Mouse (Mus musculus) monocyte, adult 5-6 weeks (primary cell): ENCODE results near the gene Tubgcp2. TPM values are rescaled to one million over a fixed set of nuclear protein-coding genes. Genes with fewer than 3 reads are reported as not detected.
A peak's percentile ranks its signal among the peaks of the same experiment; 100 is the strongest.

Experiments
- ATAC-seq: fragments of 153-309, 156-312 bp; replicated peaks from 2 replicates; pipeline ENCODE4 v1.8.0; 2017; ENCODE audit warnings: mild to moderate bottlenecking; ENCODE audit not compliant: low TSS enrichment, insufficient number of reproducible peaks, severe bottlenecking, poor library complexity, low FRiP score
- total RNA-seq: library from RNA; stranded (forward); fragments of 200-1000, 200-491, 200-594 nt; gene quantifications from 3 replicates; pipeline ENCODE4 v1.2.3, GENCODE M21; 2017

Tubgcp2 gene
- total RNA-seq = 16.3 to 28.9 TPM (median 26.9 TPM) in 3 replicates

DNA sequence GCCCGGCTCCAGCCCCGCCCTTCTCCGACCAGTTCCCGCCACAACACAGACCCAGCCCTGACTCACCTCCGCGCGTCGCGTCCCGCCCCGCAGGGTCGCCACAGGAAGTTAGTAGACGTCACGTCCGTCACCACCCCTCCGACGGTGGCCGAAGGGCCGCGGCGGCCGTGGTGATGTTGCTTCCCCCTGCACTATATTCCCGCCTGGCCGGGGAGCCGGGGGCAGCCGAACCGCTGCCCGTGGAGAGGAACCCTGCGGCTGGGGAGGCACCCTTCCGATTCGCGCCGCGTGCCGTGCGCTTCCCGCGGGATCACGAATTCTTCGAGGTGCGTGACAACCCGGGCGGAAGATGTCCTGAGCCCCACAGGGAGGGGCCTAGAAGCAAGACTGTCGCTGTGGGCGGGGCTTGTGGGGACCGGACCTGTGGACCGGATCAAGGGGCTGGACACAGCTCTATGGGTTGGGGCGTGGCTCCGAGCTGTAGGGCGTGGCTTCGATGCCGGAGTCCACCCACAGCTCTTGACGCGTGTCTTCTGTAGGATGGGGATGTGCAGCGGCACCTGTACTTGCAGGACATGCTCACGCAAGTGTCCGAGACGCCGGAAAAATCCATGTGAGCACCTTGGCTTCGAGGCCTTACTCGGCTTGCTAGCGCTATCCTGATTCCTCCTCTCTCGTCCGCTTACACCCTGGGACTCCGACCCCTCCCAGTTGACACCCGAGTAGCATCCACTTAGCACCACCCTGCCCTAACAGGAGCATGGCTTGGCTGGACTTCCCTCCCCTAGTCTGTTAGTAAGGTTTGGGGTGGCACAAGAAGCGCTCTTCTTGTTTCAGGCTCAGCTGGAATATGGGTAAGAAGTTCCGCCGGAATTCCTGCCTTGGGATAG lies at the start of gene Tubgcp2, which contains the start of gene Zfp511:
TSS of gene Tubgcp2 (minus strand) at position 389 of the 890 bp plus-strand sequence.
TSS of gene Zfp511 (plus strand) at position 111 of the 890 bp plus-strand sequence.
- peak; percentile 94 for ATAC-seq

DNA sequence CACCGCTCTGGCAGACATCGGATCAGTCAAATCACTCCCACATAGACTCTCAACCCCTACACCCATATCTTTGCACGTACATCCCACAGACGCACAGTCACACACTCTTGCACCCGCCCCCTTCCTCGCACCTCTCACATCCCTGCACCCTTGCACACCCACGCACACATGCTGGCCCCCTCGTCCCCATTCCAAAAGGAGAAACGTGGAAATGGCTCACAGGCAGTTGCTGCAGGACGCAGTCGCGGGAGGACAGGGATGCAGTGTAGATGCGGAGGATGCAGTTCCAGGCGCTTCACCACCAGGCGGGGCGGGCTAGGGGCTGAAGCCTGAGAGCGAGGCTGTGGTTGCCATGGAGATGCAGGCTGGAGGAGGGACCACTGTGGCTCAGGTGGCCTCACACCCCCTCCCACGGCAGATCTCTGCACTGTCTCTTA lies 45.8 kb upstream of the Tubgcp2 start, which contains the start of gene Caly:
TSS of gene Caly (minus strand) at position 307 of the 437 bp plus-strand sequence.
- no peak for ATAC-seq

DNA sequence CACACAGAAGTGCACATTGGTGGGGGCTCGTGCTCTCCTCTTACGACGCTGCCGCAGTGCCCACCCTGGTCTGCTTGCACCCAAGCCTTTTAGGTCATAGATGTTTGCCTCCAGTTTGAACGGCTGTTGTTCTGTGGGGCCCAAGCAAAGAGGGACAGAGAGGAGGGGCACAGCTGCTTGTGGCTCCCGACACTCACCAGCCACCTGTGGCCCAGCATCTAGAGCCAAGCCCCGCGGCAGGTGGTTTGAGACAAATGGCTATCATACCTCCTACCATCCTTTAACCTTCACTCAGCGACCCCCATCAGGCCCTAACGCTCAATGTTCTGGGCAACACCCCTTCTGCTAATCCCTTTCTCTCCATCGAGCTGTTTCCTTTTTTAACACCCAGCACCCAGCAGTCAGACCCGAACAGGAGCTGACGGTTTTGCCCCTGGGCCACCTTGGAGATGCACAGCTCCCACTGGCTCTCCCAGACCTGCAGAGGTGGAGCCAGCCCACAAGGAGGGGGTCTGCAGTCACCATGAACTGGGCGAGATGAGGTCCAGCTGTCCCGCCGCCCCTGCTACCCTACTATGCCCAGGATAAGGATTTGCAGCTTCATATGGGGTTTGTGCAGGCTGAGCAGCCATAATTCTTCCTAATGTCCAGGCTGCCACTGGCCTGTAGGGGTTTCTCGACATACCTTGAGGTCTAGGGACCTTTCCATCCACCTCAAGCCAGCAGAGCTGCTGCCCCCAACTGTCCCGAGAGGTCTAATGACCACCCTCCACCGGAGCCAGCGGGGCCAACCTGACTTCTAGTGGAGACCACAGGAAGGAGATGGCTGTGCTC lies 45.2 kb upstream of the Tubgcp2 start:
- no peak for ATAC-seq

DNA sequence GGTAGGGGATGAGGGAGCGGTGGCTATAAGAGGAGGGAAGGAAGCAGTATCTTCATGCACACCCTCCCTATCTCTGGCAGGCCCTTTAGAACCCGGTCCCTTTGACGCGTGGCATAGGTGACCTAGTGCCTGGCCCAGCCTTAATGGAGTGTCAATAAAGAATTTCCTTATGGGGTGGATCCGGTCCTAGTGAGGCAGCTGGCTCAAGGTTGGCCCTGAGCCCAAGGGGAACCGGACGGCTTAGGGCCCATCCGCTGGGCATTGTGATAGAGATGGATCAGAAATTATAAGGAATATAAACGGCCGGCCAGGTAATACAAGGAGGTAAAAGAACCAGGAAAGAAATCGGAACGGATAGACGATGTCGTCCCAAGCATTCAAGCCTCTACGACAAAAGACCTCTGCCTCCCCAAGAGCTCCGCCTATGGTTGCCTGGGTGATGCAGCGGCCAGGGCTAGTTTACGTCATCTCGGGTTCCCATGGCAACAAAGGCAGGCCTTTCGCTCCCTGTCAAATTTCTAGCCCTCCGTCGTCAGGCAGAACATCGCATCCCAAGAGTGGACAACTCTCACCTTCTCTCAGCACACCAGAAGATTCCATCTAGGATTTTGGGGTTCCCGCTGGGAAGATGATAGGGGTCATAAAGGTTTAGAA lies 44.2 kb upstream of the Tubgcp2 start:
- ATAC-seq = no peak

DNA sequence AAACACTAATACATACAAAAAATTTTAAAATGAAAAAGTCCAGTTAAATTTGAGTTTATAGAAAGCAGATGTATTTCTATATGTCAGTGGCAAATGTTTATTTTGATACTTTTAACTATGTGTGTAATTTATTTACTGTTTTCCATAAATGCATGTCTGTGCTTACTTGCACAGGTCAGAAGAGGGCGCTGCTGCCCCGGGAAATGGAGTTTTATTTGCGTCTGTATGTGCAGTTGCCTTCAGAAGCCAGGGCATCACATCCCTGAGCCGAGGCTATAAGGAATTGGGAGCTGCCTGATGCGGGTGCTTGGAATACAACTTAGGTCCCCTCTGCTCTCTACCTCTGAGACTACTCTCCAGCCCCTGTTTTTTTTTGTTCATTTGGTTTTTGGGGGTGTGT lies 42.2 kb upstream of the Tubgcp2 start:
- 0 out of 2 replicates have a peak, but pooled peaks have one; percentile 41 for ATAC-seq

DNA sequence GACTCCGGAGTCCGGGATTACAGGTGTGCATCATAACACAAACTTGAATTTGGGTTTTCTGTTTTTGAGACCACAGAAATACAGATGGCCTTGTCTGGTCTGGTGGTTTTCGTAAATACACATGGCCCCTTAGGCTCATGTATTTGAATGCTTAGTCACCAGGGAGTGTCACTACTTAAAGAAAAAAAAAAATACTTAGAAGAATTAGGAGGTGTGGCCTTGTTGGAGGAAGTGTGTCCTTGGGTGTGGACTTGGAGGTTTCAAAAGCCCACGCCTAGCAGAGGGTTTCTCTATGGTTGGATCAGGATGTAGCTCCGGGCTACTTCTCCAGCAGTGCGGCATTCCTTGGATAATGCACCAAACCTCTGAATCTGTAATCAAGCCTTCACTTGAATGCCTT lies 41.2 kb upstream of the Tubgcp2 start:
- peak; percentile 51 for ATAC-seq

DNA sequence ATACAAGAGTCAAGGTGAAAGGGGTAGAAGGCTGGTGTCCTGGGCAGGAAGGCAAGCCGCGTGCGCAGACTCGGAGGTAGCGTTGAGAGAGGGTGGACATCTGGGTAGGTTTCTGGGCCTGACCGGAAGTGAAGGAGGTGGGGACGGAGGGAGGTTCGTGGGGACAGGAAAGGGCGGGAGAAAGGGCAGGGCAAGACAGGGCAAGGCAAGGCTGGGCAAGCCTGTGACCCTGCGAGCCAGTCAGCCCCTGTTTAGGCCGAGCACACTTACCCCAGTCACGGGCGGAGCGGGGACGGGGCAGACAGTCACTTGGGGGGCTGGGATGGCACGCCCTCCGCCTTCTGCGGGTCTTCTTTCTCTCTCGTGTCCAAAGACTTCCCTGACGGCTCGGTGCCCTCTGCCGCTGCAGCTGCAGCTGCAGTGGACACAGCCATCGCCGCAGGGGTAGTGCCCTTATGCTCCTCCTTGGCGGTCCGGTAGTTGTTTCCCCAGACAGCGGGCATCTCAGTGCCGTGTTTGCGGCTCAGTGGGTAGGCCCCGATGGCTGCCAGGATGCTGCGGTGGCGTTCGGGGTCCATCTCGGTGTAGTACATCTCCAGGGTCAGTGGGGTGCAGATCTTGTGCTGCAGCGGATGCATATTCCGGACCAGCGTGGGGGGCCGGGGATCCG lies 33.7 kb upstream of the Tubgcp2 start:
- peak; percentile 57 for ATAC-seq

DNA sequence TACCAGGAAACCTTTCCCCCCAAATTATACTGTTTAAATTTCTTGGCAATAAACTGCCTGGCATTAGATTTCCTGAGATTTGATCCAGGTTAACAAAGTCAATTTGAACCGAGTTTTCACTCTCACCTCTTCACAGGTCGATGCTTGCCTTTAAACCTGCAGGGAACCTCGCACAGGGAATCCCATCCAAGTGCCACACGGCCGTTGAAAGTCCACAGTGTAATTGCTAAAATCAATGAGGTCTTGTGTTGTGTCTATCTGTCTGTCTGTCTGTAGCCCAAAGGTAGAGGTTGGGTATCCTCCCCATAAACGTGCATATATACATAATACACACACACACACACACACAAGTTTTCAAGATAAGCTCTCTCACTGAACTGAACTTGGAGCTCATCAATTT lies 30.9 kb upstream of the Tubgcp2 start:
- no peak for ATAC-seq

DNA sequence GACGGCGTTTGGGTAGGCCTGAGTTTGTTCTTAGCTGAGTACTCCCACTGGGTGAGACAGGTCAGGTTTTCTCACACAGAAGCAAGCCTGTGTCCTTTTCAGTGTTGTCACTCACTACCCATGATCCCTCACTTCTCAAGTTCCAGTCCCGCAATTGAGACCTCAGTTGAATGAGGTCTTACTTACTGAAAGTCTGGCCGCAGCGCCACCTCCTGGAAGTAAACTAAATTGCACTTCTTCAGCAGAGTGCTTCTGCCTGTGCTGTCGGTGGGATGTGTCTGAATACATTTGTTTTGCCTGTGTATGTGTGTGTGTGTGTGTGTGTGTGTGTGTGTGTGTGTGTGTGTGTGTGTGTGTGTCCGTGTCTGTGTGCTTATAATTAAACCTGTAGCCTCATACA lies 26.6 kb upstream of the Tubgcp2 start:
- ATAC-seq = peak; percentile 52; the same call in 1 of the 2 replicates

DNA sequence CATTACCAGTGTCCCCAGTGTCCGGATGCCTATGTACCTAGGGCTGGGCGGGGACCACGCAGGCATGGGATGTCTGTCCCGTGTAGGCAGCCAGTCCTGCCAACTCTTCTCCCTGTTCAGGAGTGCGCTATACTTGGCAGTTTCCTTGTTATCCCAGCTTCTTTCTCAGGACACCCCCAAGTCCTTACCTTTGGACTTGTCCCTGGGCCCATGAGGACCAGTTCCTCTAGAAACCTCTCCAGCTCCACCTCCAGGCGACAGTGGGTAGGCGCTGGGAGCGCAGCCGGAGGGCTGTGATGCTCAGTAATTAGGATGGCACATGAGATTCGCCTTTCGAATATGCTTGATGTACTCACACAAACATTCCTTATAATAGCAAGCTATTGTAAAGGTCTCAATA lies 25.8 kb upstream of the Tubgcp2 start:
- no peak for ATAC-seq

DNA sequence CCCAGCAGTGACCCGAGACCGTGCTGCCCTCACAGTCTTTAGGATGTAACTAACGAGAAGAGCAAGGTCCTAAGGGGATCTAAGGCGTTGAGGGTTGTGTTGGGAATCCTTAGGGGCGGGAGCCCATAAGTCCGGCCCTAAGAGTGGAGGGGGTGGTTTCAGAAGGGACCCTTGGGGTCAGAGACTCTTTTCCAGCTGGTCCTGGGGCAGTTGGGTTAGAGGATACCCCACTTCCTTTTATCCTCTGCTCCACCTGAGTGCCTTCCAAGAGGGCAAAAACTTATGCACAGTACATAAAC lies 25.3 kb upstream of the Tubgcp2 start:
- no peak for ATAC-seq

DNA sequence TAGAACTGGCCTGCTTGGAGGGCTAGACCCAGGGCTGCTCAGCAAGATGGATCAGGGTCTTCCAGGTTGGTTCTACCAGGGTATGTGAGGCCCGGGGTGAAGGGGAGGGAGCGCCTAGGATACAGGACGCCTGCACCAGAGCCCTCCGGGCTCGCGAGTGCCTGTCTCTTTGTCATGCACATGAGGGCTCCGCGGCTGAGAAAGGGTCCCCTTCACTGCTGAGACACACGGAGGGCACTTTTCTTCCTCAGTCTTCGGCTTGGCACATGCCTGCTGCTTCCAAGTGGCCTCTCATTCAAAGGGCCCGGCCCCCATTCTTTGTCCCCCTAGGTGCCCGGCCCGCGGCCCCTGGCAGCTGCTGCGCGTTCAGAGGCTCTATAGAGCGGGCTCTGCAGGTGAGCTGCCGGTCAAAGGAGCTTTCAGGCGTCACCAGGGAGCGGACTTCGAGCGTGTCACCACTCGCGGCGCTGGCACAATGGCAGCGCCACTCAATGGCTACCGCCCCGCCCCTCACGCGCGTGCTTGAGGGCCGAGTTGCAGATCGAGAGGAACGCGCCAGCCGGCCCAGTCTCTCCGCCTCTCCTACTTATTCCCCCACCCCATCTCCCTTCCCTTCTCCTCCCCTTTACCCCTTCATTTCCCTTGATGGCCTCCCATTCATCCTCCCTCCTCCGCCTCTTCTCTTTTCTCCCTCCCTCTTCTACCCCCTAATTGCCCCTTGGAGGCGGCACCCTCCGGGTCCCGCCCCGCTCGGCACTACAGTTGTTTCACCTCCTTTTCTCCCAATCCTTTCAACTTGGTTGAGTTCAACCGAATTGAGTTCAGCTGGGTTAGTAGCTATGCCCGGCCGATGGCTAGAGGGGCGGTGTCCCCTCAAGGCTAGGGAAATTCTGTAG lies 24.7 kb upstream of the Tubgcp2 start:
- ATAC-seq = no peak

DNA sequence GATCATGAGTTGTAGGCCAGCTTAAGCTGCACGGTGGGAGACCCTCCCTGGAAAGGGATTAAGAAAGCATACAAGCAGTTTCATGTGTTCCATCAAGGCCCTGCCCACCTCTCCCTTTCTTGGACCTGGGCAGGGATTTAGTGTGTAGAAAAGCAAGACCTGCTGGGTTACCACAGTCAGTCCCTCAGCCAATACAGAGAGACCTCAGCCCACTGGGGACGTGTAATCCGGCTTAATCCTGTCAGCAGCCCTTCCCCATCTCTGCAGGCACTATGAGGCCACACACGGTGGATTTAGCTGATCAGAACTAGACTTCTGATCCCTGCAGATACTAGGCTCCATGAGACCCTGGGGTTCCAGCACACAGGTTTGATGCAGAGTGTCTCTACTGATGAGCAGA lies 23.1 kb upstream of the Tubgcp2 start:
- no peak for ATAC-seq

DNA sequence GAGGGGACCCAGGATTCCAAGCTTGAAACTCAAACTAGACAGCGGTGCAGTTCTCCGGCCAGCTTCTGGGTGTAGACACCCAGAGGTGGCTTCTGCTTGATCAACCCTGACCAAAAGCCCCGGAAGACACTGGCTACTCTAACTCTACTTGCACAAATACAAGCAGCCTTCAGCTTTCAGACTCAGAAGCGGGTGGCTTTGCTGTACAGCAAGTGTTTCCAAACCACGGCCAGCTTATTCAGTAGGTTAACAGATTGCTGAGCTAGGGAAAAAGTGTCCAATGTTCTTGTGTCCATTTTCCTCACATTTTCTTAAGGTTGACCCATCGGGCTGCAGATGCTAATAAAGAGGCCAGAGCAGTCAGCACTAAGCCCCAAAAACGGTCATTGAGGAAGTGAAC lies 22.1 kb upstream of the Tubgcp2 start:
- ATAC-seq = no peak

DNA sequence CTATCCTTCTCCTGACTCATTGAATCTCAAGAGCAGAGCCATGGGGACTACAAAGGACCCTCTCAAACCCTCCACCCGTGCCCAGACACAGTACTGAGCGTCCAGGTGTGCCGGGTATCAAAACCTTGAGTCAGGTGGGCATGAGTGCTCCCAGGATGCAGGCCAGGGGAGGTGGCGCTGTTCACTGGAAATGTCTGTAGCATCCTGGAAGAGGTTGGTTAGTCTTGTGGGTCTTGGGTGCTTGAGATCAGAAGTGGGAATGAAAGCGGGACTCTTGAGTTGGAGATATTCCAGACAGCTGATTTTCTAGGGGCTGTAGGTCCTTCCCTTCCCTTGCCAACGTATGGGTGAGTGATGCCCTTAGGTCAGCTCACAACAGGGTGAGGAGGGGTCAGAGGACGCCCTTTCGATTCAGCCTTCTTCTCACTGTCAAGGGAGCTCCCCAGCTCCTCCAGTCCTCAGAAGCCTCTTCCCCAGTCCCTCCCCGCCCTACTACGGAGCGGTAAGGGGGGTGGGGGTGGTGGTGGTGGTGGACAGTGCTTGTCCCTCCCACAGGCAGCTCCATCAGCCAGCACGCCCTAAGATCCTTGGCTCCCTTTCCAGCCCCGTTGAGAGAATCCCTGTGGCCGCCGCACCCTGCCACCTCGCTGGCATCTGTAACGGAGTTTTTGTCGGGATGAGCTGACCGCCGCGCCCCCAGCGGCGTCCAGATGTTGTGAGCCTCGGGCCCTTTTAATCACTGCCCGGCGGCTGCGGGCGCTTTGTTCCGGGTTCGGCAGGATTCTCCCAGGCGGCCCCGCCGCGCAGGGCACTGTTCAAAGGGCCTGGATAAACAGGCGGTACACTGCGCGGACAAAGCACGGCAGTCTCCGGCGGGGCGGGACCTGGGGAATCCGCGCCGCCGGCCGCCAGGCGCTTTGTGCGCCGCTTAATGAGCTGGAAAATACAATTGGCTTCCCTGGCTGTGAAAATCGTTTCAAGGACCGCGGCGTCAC lies 21.2 kb upstream of the Tubgcp2 start:
- no peak for ATAC-seq

DNA sequence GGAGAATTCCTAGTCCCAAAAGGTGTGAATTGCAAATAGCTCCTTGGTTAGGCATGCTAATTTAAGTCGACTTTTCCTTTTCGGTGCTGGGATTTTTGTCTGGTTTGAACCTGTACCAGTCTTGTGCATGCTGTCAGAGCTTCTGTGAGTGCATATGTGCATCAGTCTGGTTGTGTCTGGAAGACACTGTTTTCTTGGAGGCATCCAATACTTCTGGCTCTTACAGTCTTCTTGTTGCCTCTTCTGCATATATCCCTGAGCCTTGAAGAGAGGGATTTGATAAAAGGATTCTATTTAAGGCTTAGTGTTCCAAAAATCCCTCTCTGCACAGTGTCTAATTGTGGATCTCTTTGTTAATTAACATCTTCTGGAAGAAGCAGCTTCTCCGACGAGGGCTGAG lies 17.7 kb upstream of the Tubgcp2 start:
- no peak for ATAC-seq
